Mouse (Mus musculus) lung, postnatal 0 days (tissue): Measurements from ENCODE around the gene Hip1.

Experiments
- CTCF ChIP-seq: IDR thresholded peaks from 2 replicates; pipeline ENCODE4 v1.5.1; 2016; ENCODE audit warnings: antibody characterized with exemption, mild to moderate bottlenecking
- EP300 ChIP-seq: IDR thresholded peaks from 2 replicates; pipeline ENCODE4 v1.6.1; 2016; ENCODE audit warnings: antibody characterized with exemption, mild to moderate bottlenecking, control low read depth

- TF ChIP-seq CTCF (no peak), EP300 (no peak)
Observed at GRCm38 (mm10) chr5:135497347-135497955, 47.5 kb downstream of the Hip1 start.
